Mouse (Mus musculus): Measurements from ENCODE around the gene Ngef.

DNA sequence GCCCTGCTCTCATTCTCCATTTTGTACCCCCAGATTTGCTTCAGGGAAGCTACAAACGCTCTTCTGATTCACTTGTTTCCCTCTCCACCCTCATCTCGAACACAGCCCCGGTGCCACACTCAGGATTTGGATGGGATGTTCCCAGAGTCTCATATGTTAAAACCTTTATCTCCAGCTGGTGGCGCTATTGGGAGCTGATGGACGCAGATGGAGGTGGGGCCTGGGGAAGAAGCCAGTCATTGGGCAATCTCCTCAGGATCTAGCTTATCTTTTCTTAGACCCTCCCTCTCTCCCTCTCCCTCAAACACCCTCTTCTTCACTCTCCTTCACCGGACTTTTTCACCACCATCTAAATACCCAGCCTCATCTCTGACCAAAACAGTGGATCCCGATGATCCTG lies 32.1 kb downstream of the Ngef start:
- TF ChIP-seq CTCF (IDR thresholded peaks at IDR 0.05; ENCODE audit: insufficient read depth, low read length) (peak; percentile 68), POLR2A (IDR thresholded peaks at IDR 0.05; ENCODE audit: borderline replicate concordance, extremely low read depth, low read depth, low read length) (no peak)
